Mouse (Mus musculus) stomach, postnatal 0 days (tissue): ENCODE measurements at regions not wholly inside any gene's neighbourhood (a gene's known extent, or its start where the extent isn't known, plus 50 kb on each side); places are given as distances from the start of the nearest gene placed in this dataset.

ENCODE experiments used
- CTCF ChIP-seq: IDR thresholded peaks from 2 replicates; pipeline ENCODE4 v1.5.1; 2016; ENCODE audit warnings: antibody characterized with exemption, low read depth, mild to moderate bottlenecking, moderate library complexity
- EP300 ChIP-seq: optimal IDR thresholded peaks from 2 replicates; pipeline ENCODE3; 2016; ENCODE audit warnings: antibody characterized with exemption

DNA sequence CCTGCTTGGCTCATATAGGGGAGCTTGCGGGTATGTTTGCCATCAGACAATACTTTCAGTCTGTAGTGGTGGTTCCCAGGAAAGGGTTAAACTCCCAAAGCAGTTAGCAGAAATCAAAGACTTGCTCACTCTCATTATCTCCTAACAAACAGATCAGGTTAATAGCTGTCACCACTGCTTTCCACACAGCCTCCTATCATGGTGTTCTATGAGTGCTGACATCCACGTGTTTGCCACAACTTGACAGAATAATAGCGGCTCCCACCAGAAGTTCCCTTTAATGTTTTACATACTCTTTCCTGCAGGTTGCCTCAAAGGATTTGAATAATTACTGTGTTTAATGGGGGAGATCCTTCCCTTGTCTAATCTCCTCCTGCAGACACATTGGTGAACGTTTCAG, 97.5 kb upstream of the Card11 start:
- TF ChIP-seq CTCF (no peak), EP300 (no peak)
